Mouse (Mus musculus) embryonic fibroblast, embryonic 13.5 days (primary cell): ENCODE measurements around the gene Elmod1. TPM values are rescaled to one million over a fixed set of nuclear protein-coding genes. Genes with fewer than 3 reads are reported as not detected.
"Not testable (repeated sequence)": the region's sequence is repeated elsewhere in the genome, so short reads cannot be mapped to it uniquely, and the experiment has no call there.

Experiments used
- H3K27ac ChIP-seq: 2 replicates; pipeline ENCODE4 v1.5.1; 2012; ENCODE audit warnings: low read length, control low read depth, inconsistent platforms; ENCODE audit not compliant: insufficient read depth
- H3K4me1 ChIP-seq: 2 replicates; pipeline ENCODE4 v1.6.1; 2011; ENCODE audit warnings: low read length; ENCODE audit not compliant: control insufficient read depth, insufficient read depth
- H3K4me3 ChIP-seq: 2 replicates; pipeline ENCODE4 v1.5.1; 2011; ENCODE audit warnings: mild to moderate bottlenecking, control low read depth, low read length; ENCODE audit not compliant: insufficient read depth
- CTCF ChIP-seq: IDR thresholded peaks from 2 replicates; pipeline ENCODE4 v1.5.1; 2011; ENCODE audit warnings: mild to moderate bottlenecking, control low read depth, low read length, moderate library complexity, borderline replicate concordance; ENCODE audit not compliant: insufficient read depth
- POLR2A ChIP-seq: IDR thresholded peaks from 2 replicates; pipeline ENCODE4 v1.6.1; 2011; ENCODE audit warnings: low read depth, mild to moderate bottlenecking, control low read depth, low read length, moderate library complexity
- polyA plus RNA-seq: library from polyadenylated mRNA; stranded (reverse); fragments of >200 nt; gene quantifications from 2 replicates; pipeline ENCODE4 v1.2.4, GENCODE M21; 2011; ENCODE audit warnings: low read depth; ENCODE audit not compliant: missing spikeins, insufficient read length

Gene Elmod1
- polyA plus RNA-seq = not detected in 2 replicates

DNA sequence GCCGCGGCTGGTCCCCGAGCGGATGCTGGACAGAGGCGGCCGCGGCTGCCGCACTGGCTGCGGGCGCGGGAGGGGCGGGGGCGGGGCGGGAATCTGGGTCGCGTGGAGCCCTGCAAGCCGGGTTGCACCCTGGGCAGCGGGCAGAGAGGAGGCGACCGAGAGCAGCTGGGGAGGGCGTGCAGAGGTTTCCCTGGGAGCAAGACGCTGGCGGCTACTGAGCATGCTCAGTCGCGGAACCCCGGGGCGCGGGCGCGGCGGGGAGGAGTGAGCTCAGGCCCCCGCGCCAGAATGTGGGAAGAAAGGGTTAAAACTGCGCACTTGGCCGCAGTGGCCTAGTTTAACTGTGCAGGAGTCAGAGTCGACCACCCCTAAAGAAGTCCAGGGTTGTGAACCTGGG lies at the start of gene Elmod1:
Elmod1 (minus strand) TSS at position 180 of the 397 bp plus-strand sequence.
- TF ChIP-seq POLR2A (no peak), CTCF (no peak)
- peaks cover 1% of the 10 kb centered on the region; the same call in 1 of the 2 replicates for H3K4me1 ChIP-seq
- H3K4me3 ChIP-seq = peak within 1 kb of the TSS; percentile 42
- no peak within 1 kb of the TSS for H3K27ac ChIP-seq

DNA sequence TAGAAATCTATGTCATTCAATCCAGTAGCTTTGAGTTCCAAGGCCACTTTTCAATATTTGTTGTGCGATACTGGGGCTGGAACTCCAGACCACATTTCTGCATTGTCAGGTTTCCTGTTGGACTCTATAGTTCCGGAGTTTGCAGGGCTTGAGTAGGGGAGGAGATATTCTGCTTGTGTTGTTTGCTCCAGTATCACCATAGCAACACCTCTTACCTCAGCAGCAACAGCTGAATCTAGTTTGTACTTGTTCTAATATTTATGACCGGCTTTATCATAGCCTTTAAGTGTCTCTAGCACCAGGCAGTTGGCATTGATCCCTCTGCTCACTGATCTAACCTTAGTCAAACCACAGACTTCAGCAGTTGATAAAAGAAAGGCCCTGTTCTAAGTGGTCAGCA lies 47.7 kb upstream of the Elmod1 start:
- TF ChIP-seq POLR2A (no peak), CTCF (no peak)
- Histone ChIP-seq H3K4me1 (no peaks in the 10 kb centered on the region), H3K27ac (no peak overlapping the region)

DNA sequence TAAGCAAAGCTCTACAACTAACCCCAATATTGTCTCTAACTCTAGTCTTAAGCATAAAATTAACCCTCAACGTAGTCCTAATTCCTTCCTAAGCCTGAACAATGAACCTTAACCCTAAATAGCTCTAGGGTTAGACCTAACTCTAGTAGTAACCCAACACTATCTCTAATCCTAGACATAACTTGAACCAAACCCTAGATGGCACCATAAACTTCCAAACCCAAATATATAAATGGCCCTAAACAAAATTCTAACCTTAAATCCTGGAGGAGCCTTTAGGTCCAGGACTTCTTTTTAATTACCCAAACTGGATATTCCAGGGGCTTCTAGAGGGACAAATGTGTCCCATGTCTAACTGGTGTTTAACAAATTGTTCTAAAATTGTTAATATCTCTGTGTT lies 19.4 kb upstream of the Elmod1 start:
- Histone ChIP-seq H3K4me3 (no peak overlapping the region), H3K4me1 (no peaks in the 10 kb centered on the region), H3K27ac (no peak overlapping the region)
- TF ChIP-seq POLR2A (no peak), CTCF (no peak)

More for the DNA sequence above, 47.7 kb upstream of the Elmod1 start:
- no peak overlapping the region for H3K4me3 ChIP-seq

DNA sequence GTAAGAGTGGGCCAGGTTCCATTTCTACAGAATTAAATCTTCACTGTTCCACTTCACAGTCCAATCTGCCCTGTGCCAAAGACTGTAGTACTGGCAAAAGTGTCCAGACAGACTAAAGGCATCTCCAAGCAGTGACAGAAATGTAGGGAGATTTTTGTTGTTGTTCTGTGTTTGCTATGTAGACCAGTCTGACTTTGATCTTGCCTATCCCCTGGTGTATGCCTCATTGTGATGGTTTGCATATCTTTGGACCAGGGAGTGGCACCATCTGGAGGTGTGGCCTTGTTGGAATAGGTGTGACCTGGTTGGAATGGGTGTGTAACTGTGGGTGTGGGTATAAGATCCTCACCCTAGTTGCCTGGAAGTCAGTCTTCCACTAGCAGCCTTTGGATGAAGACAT lies 17.5 kb upstream of the Elmod1 start:
- H3K4me1 ChIP-seq, H3K4me3 ChIP-seq, H3K27ac ChIP-seq: not testable (repeated sequence)

DNA sequence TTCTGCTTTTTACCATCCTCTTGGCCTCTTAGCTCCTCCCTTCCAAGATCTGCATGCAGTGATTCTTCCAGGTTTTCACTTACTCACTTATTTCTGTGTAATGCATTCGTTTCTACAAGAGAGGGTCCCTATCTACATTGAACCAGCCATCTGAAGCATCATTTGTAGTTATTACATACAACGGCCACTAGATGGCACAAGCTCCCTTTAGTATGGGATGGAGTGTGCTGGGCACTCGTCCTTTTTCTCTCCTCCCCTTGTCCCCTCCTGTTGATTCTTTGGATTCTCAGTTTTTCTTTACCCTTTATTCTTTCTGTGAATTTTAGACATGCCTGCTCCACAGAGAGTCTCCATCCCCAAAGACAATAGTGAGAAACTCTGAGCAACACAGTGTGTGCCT lies 15.8 kb upstream of the Elmod1 start:
- Histone ChIP-seq H3K4me1 (no peaks in the 10 kb centered on the region), H3K27ac (no peak overlapping the region)
- peak; percentile 54; the same call in 1 of the 2 replicates for TF ChIP-seq CTCF
- no peak for TF ChIP-seq POLR2A

DNA sequence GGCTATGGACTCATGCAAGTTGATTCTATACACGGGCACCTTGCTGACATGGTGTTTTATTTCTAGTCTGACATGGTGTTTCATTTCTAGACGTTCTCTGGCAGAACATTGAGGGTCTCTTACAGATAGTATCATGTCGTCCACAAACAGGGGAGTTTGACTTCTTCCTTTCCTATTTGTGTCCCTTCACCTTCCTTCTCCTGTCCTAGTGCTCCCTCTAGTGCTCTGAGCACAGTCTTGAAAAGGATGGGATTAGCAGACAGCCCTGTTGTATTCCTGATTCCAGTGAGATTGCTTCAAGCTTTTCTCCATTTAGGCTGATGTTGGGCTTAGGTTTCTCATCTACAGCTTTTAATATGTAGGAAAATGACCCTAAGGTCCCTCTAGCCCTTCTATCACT lies 11.9 kb upstream of the Elmod1 start:
- TF ChIP-seq POLR2A (no peak), CTCF (no peak)
- no peak overlapping the region for H3K27ac ChIP-seq
- no peak overlapping the region for H3K4me3 ChIP-seq
- H3K4me1 ChIP-seq = no peaks in the 10 kb centered on the region

More for the DNA sequence above, 15.8 kb upstream of the Elmod1 start:
- H3K4me3 ChIP-seq = no peak overlapping the region

DNA sequence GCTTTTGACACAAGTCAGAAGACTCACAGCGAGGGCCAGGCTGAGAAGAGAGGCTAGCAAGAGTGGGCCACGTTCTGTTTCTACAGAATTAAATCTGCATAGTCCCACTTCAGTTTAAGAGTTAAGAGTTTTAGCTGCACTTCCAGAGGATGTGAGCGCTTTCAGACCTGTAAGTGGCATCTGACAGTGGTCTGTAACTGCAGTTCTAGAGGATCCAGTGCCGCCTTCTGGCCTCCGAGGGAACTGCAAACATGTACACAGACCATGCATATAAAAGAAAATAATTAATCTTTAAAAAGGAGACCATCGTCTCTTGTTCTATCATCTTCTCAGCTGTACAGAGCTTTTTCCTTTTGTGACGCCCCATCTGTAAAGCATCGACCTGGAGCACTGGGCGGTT lies 9.8 kb upstream of the Elmod1 start:
- no peaks in the 10 kb centered on the region for H3K4me1 ChIP-seq
- TF ChIP-seq POLR2A (no peak), CTCF (peak; percentile 58; the same call in 1 of the 2 replicates)
- no peak overlapping the region for H3K4me3 ChIP-seq
- H3K27ac ChIP-seq = no peak overlapping the region

DNA sequence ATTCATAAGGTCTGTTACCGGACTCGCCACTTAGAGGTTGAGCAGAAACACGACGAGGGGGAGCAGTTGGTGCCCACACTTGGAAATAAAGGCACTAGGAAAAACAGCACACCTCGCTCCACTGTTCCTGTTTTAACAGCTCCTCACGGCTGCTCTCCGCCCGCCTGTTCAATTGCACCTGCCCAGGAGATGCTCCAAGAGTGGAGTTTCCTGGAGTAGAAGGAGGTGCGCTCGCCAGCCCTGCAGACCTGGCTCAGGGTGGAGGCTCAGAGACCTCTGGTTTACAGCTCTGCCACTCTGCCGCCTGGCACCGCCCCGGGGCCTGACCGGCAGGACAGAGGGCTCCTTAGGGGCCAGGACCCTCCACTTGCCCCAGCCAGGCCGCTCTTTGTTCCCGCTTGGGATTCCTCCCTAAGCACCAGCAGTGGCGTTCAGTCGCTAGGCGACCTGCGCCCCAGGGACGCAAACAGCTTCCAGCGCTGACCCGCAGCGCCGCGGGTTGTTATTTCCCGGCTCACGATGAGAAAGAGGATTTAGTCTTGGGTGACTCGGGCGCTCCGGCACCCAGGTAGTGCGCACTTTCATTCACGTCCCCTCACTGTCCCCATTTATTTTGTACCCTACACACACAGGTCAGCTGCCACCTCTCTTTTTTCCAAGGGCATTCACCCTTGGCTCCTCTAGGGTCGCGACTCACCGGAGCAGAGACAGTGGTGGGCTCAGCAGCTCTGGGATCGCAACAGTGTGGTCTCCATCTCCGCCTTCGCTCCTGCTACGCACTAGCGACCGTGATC lies 576 bp downstream of the Elmod1 start:
- Histone ChIP-seq H3K27ac (no peak overlapping the region), H3K4me3 (peak overlapping the region; percentile 42), H3K4me1 (peaks cover 2% of the 10 kb centered on the region; the same call in 1 of the 2 replicates)
- TF ChIP-seq POLR2A = no peak
- no peak for TF ChIP-seq CTCF

DNA sequence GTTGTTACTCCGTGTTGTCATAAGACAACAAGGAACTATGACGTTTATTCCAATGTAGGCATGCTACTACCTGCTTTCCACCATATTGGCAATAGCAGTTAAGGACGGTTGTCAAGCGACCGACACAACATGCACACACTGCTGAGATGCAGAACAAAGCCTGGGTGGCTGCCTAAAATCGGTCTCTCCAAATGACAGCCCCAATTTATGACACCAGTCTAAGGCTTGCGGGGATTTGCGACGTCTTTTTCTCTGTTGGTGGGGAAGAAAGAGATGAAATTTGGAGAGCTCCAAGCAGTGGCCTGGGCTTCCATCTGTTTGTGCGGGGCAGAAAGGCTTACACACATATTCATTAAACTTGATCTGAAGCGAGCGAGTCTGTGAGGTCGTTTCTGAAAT lies 1.2 kb downstream of the Elmod1 start:
- H3K4me3 ChIP-seq = no peak overlapping the region
- no peak overlapping the region for H3K27ac ChIP-seq
- no peak for TF ChIP-seq POLR2A
- TF ChIP-seq CTCF = no peak
- peaks cover 2% of the 10 kb centered on the region; the same call in 1 of the 2 replicates for H3K4me1 ChIP-seq

DNA sequence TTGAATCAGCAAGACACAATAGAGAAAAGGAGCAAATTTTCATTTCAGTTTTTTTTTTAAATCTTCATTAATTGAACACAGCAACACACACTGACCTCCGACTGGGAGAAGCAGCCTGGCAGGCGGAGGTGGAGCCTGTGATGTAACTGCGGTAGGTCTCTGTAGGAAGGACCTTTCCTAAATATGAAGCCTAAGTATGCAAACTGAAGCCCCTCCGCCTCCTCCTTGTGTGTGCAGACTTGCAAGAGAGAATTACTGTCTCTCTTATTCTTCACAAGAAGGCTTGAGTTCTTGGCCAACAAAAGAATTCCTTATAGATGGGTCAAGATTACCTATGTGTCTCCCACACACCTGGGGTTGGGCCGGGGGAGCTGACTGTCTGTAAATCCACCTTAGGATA lies 1.9 kb downstream of the Elmod1 start:
- TF ChIP-seq POLR2A (no peak), CTCF (no peak)
- no peak overlapping the region for H3K27ac ChIP-seq
- H3K4me3 ChIP-seq = no peak overlapping the region

DNA sequence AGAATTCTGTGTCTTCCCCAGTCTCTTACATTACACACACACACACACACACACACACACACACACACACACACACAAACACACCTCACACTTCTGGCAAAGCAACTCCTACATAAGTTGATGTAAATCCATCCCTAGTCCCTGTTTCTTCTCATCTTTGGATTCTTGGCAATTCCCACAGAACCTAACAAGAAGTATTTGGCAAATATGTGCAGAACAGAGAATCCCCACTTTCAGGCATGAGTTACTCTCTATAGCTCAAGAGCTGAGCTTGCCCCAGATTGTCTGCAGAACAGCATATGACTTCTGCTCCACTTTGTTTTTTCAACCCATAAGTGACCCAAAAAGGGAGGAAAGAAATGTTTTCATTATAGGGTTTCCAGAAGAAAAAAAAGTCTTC lies 2.7 kb downstream of the Elmod1 start:
- H3K27ac ChIP-seq = no peak overlapping the region
- TF ChIP-seq CTCF (no peak), POLR2A (no peak)
- peaks cover 2% of the 10 kb centered on the region; the same call in 1 of the 2 replicates for H3K4me1 ChIP-seq
- H3K4me3 ChIP-seq = no peak overlapping the region

More for the DNA sequence above, 1.9 kb downstream of the Elmod1 start:
- peaks cover 2% of the 10 kb centered on the region; the same call in 1 of the 2 replicates for H3K4me1 ChIP-seq
